Mouse (Mus musculus): Measurements from ENCODE around the gene Phykpl. TPM values are rescaled to one million over a fixed set of nuclear protein-coding genes. Genes with fewer than 3 reads are reported as not detected.

Gene Phykpl
- polyA plus RNA-seq, 1 experiment from 2014 or later, result 9.4 TPM

GRCm38 (mm10) chr11:51551253-51551652, 33.3 kb upstream of the Phykpl start:
- Histone ChIP-seq H3K27ac (ENCODE audit: low read length) (no peak overlapping the region), H3K4me2 (ENCODE audit: low read length) (no peak overlapping the region), H3K4me1 (ENCODE audit: control insufficient read depth, insufficient read depth, low read length) (no peaks in the 10 kb centered on the region), H3K36me3 (ENCODE audit: control insufficient read depth, insufficient read depth, low read length) (no peaks in the 10 kb centered on the region), H3K4me3 (ENCODE audit: low read depth, low read length) (no peak overlapping the region), H3K9ac (ENCODE audit: low read depth, low read length) (no peak overlapping the region), H3K9me3 (replicated peaks; ENCODE audit: control insufficient read depth, low read length, poor library complexity, severe bottlenecking) (no peaks in the 10 kb centered on the region), H3K27me3 (ENCODE audit: control insufficient read depth, insufficient read depth, low read depth, low read length) (no peaks in the 10 kb centered on the region)
- no peak for ATAC-seq
- 57% methylated on average over 5 of the region's 5 CpGs for WGBS

DNA sequence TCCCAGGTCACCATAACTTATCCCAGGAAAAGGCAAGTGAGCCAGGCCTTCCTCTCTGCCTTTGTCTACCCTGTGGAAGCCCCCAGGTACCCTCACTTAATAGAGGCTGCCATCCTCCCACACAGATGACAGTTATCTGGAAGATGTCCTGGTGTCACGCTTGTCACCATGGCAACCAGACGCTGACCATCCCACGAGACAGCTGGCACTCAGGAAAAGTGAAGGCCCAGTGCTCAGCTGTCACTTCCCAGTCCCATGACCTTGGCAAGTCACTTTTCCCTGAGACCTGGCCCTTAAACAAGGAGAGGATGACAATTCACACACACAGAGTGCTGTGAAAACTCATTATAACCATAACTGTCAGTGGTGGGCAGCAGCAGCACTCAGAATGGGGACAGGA, 32.5 kb upstream of the Phykpl start:
- Histone ChIP-seq H3K4me1 (ENCODE audit: control insufficient read depth, insufficient read depth, low read length) (no peaks in the 10 kb centered on the region), H3K9me3 (replicated peaks; ENCODE audit: control insufficient read depth, low read length, poor library complexity, severe bottlenecking) (no peaks in the 10 kb centered on the region)
- no peak for ATAC-seq

DNA sequence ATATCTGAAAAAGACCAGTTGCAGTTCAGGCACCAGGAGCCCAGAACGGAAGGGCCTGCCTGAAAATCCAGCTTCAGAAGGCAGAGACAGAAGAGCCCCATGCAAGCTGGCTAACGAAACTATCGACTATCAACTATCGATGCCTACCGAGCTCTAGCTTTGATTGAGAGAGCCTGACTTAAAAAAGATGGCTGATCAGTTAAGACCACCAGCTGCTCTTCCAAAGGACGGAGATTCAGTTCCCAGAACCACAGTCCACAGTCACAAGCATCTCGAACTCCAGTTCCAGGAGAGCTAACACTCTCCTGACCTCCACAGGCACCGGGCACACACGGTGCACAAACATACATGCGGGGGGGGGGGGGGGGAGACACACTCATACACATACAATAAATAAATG, 30.0 kb upstream of the Phykpl start:
- no peak for ATAC-seq
- 0 out of 2 replicates have a peak overlapping the region, but pooled peaks have one; percentile 6 for H3K4me3 ChIP-seq (ENCODE audit: low read depth, low read length)
- no peaks in the 10 kb centered on the region for H3K9me3 ChIP-seq (replicated peaks; ENCODE audit: control insufficient read depth, low read length, poor library complexity, severe bottlenecking)
- H3K36me3 ChIP-seq (ENCODE audit: control insufficient read depth, insufficient read depth, low read length), result no peaks in the 10 kb centered on the region
- H3K9ac ChIP-seq (ENCODE audit: low read depth, low read length), result no peak overlapping the region
- no peaks in the 10 kb centered on the region for H3K27me3 ChIP-seq (ENCODE audit: control insufficient read depth, insufficient read depth, low read depth, low read length)
- no peaks in the 10 kb centered on the region for H3K4me1 ChIP-seq (ENCODE audit: control insufficient read depth, insufficient read depth, low read length)
- 66% methylated on average over 9 of the region's 10 CpGs for WGBS
- H3K27ac ChIP-seq (ENCODE audit: low read length), result no peak overlapping the region
- H3K4me2 ChIP-seq (ENCODE audit: low read length), result no peak overlapping the region

More for the DNA sequence above, 32.5 kb upstream of the Phykpl start:
- 39% methylated on average over 3 of the region's 3 CpGs for WGBS
- no peak overlapping the region for H3K4me3 ChIP-seq (ENCODE audit: low read depth, low read length)
- no peak overlapping the region for H3K4me2 ChIP-seq (ENCODE audit: low read length)
- no peak overlapping the region for H3K9ac ChIP-seq (ENCODE audit: low read depth, low read length)
- H3K36me3 ChIP-seq (ENCODE audit: control insufficient read depth, insufficient read depth, low read length), result no peaks in the 10 kb centered on the region
- no peak overlapping the region for H3K27ac ChIP-seq (ENCODE audit: low read length)
- H3K27me3 ChIP-seq (ENCODE audit: control insufficient read depth, insufficient read depth, low read depth, low read length), result no peaks in the 10 kb centered on the region

DNA sequence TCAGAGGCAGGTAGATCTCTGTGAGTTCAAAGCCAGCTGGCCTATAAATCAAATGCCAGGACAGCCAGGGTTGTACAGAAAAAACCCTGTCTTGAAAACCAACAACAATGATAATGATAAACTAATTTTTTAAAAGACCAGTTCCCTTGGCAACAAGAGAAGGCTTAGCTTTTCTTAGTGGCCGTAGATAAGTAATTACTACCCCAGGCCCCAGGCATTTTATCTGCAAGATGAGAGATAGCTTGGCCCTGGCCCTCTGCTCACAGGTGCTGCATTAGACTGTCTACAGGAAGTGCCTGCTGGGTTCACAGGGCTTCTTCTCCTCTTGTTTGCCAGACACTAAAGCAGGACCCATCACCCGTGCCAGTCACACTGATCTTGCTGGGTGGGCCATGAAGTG, 29.5 kb upstream of the Phykpl start:
- 58% methylated on average over 2 of the region's 2 CpGs for WGBS
- Histone ChIP-seq H3K9ac (ENCODE audit: low read depth, low read length) (no peak overlapping the region), H3K4me1 (ENCODE audit: control insufficient read depth, insufficient read depth, low read length) (no peaks in the 10 kb centered on the region)

GRCm38 (mm10) chr11:51563276-51563675, 21.3 kb upstream of the Phykpl start:
- no peak for ATAC-seq
- Histone ChIP-seq H3K36me3 (ENCODE audit: control insufficient read depth, insufficient read depth, low read length) (no peaks in the 10 kb centered on the region), H3K9me3 (replicated peaks; ENCODE audit: control insufficient read depth, low read length, poor library complexity, severe bottlenecking) (no peaks in the 10 kb centered on the region), H3K27me3 (ENCODE audit: control insufficient read depth, insufficient read depth, low read depth, low read length) (no peaks in the 10 kb centered on the region), H3K27ac (ENCODE audit: low read length) (no peak overlapping the region), H3K4me3 (ENCODE audit: low read depth, low read length) (no peak overlapping the region), H3K4me1 (ENCODE audit: control insufficient read depth, insufficient read depth, low read length) (no peaks in the 10 kb centered on the region), H3K9ac (ENCODE audit: low read depth, low read length) (no peak overlapping the region), H3K4me2 (ENCODE audit: low read length) (no peak overlapping the region)
- WGBS, result 92% methylated on average over 1 of the region's 1 CpGs

More for the DNA sequence above, 29.5 kb upstream of the Phykpl start:
- H3K4me2 ChIP-seq (ENCODE audit: low read length), result no peak overlapping the region
- ATAC-seq, result no peak
- no peaks in the 10 kb centered on the region for H3K9me3 ChIP-seq (replicated peaks; ENCODE audit: control insufficient read depth, low read length, poor library complexity, severe bottlenecking)
- H3K36me3 ChIP-seq (ENCODE audit: control insufficient read depth, insufficient read depth, low read length), result no peaks in the 10 kb centered on the region
- no peak overlapping the region for H3K4me3 ChIP-seq (ENCODE audit: low read depth, low read length)
- H3K27me3 ChIP-seq (ENCODE audit: control insufficient read depth, insufficient read depth, low read depth, low read length), result no peaks in the 10 kb centered on the region
- no peak overlapping the region for H3K27ac ChIP-seq (ENCODE audit: low read length)

GRCm38 (mm10) chr11:51565062-51565461, 19.5 kb upstream of the Phykpl start:
- H3K4me3 ChIP-seq (ENCODE audit: low read depth, low read length), result no peak overlapping the region
- H3K4me1 ChIP-seq (ENCODE audit: control insufficient read depth, insufficient read depth, low read length), result no peaks in the 10 kb centered on the region
- no peaks in the 10 kb centered on the region for H3K27me3 ChIP-seq (ENCODE audit: control insufficient read depth, insufficient read depth, low read depth, low read length)
- H3K36me3 ChIP-seq (ENCODE audit: control insufficient read depth, insufficient read depth, low read length), result no peaks in the 10 kb centered on the region
- no peak overlapping the region for H3K4me2 ChIP-seq (ENCODE audit: low read length)
- H3K27ac ChIP-seq (ENCODE audit: low read length), result no peak overlapping the region
- no peaks in the 10 kb centered on the region for H3K9me3 ChIP-seq (replicated peaks; ENCODE audit: control insufficient read depth, low read length, poor library complexity, severe bottlenecking)
- WGBS, result 30% methylated on average over 3 of the region's 3 CpGs
- ATAC-seq, result no peak
- no peak overlapping the region for H3K9ac ChIP-seq (ENCODE audit: low read depth, low read length)

GRCm38 (mm10) chr11:51565951-51566350, 18.6 kb upstream of the Phykpl start:
- H3K4me2 ChIP-seq (ENCODE audit: low read length), result no peak overlapping the region
- H3K9ac ChIP-seq (ENCODE audit: low read depth, low read length), result no peak overlapping the region
- no peak overlapping the region for H3K4me3 ChIP-seq (ENCODE audit: low read depth, low read length)
- WGBS, result 93% methylated on average over 6 of the region's 6 CpGs
- no peak for ATAC-seq
- no peaks in the 10 kb centered on the region for H3K4me1 ChIP-seq (ENCODE audit: control insufficient read depth, insufficient read depth, low read length)
- no peaks in the 10 kb centered on the region for H3K36me3 ChIP-seq (ENCODE audit: control insufficient read depth, insufficient read depth, low read length)
- H3K27ac ChIP-seq (ENCODE audit: low read length), result no peak overlapping the region
- H3K27me3 ChIP-seq (ENCODE audit: control insufficient read depth, insufficient read depth, low read depth, low read length), result no peaks in the 10 kb centered on the region
- H3K9me3 ChIP-seq (replicated peaks; ENCODE audit: control insufficient read depth, low read length, poor library complexity, severe bottlenecking), result no peaks in the 10 kb centered on the region

GRCm38 (mm10) chr11:51568801-51569200, 15.8 kb upstream of the Phykpl start:
- H3K27me3 ChIP-seq (ENCODE audit: control insufficient read depth, insufficient read depth, low read depth, low read length), result no peaks in the 10 kb centered on the region
- no peak for ATAC-seq
- 94% methylated on average over 4 of the region's 4 CpGs for WGBS
- H3K4me2 ChIP-seq (ENCODE audit: low read length), result no peak overlapping the region
- H3K4me3 ChIP-seq (ENCODE audit: low read depth, low read length), result no peak overlapping the region
- H3K9ac ChIP-seq (ENCODE audit: low read depth, low read length), result no peak overlapping the region
- no peaks in the 10 kb centered on the region for H3K4me1 ChIP-seq (ENCODE audit: control insufficient read depth, insufficient read depth, low read length)
- H3K9me3 ChIP-seq (replicated peaks; ENCODE audit: control insufficient read depth, low read length, poor library complexity, severe bottlenecking), result no peaks in the 10 kb centered on the region
- no peaks in the 10 kb centered on the region for H3K36me3 ChIP-seq (ENCODE audit: control insufficient read depth, insufficient read depth, low read length)
- H3K27ac ChIP-seq (ENCODE audit: low read length), result no peak overlapping the region

DNA sequence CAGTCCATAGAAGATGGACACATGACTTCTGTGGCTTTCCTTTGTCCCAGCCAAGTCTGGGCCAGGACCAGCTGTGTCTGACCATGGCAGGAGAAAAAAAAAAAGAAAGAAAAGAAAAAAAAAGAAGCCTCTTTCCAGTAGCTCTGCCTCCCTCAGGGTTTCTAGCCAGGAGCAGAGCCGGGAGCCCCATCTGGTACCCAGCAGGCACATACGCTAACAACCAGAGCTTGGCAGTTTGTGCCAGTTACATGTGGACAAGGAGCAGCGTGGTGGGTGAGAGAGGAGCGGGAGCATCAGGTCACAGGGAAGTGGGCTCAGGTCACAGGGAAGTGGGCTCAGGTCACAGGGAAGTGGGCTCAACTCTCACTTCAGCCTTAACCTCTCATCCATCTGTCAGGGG, 8.1 kb upstream of the Phykpl start:
- Histone ChIP-seq H3K4me2 (ENCODE audit: low read length) (no peak overlapping the region), H3K4me3 (ENCODE audit: low read depth, low read length) (no peak overlapping the region), H3K4me1 (ENCODE audit: control insufficient read depth, insufficient read depth, low read length) (no peaks in the 10 kb centered on the region; the same call in 1 of the 2 replicates), H3K9ac (ENCODE audit: low read depth, low read length) (no peak overlapping the region), H3K27ac (ENCODE audit: low read length) (no peak overlapping the region), H3K9me3 (replicated peaks; ENCODE audit: control insufficient read depth, low read length, poor library complexity, severe bottlenecking) (no peaks in the 10 kb centered on the region), H3K27me3 (ENCODE audit: control insufficient read depth, insufficient read depth, low read depth, low read length) (no peaks in the 10 kb centered on the region), H3K36me3 (ENCODE audit: control insufficient read depth, insufficient read depth, low read length) (no peaks in the 10 kb centered on the region)
- WGBS, result 61% methylated on average over 4 of the region's 4 CpGs
- ATAC-seq, result no peak
